Mouse (Mus musculus): Measurements from ENCODE around the gene Inpp5a.

The Inpp5a gene

DNA sequence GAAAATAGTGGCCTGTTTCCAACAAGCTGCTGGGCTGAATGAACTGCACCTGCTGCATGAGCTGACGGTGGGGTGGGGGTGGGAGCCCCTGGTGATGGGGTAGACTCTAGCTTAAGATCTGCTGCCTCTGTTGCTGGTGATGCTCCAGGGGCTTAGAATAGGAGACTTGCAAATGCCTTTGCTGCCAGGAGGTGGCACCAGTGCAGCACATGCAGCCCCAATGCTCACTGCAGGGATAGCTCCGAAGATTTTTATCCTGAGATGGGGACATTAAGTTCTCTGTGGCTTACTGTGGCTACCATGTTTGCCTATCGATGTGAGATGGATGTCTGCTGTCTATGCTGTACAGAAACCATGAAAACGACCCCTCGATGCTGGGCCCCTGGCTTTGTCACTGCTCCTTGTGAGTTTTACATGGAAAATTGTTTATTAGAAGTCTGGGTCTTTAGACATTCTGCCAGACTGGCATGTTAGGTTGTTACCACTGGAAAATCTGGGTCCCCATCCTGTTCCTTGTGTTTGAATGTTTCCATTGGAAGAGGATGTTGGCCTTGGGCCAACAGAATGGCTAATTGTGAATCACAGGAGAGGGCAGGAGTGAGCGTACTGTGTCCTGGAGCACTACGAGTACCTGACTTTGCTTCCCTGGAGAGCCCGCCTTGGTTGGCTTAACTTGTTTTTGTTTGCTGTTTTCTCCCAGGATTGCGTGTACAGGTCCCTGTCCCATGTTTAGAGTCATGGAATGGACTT, 95.5 kb downstream of the Inpp5a start:
- no peak for DNase-seq

DNA sequence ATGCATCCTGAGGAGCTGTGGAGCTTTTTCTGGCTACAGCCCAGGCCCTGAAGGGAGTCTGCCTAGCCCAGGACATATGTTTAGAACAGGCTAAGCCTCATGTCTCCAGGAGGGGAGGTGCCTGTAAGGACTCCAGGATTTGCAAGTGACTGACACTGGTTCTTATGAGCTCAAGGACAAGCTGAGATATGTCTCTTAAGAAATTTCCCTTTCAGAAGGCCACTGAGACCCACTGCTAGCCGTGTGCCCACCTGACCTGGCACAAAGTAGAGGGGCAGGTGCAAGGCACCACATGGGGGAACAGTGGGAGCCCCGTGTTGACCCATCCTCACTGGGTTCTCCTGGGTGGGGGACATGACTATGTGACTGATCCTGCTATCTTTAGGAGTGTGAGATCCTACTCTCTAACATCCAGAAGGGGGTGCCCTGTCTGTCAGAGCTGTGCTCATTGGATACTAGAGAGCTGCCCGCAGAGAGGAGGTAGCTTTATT, 100.9 kb downstream of the Inpp5a start:
- DNase-seq = no peak

DNA sequence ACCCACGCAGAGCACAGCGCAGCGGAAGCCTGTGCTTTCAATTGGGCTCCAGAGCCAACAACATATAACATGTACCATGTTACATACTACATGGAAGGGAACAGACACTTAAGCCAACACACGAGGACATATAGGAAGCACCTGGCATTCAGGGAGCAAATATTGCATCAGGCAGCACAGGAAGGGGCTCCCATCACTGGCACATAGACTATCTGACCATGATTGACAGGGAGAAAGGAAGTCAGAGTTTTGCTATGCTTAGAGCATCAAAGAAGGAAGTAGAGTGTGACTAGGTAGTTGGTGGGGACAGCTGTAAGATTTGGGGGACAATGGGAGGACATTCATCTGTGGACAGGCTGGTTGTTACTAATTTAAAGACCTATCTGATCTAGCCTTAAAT, 103.4 kb downstream of the Inpp5a start:
- no peak for DNase-seq

DNA sequence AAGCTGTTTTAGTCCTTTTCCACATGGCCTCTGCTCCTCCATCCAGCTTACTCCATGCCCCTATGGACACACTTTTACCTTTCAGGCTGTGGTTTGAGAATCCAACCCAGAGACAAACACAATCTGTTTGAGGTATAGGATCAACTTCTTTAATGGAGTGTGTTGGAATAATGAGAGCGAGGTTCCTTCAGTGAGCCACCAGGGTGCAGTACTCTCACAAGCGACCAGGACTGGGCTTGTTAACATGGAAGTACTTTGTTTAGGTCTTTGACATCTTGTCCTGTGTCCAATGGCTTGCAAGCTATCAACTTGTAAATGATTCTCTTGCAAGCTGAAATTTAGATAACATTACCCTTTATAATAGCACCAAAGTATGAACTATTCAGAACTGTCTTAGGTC, 104.0 kb downstream of the Inpp5a start:
- no peak for DNase-seq

DNA sequence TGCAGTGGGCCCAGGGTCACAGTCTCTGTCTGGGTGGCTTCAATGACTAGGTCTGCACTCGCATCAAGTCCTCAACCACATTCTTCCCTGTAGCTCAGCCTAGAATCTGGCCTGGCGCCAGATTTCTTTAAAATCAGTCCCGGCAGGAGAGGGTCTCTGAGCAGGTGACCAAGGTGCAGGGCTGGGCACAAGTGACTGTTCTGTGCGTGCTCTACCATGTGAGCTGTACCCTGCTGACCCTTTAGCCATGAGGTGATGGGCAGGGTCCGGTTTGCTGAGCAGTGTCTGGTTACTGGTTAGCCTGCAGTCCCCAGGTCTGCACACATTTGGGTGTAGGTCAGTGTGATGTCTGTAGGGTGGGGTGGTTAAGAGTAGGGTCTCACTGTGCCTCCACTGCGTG, 106.9 kb downstream of the Inpp5a start:
- DNase-seq = no peak

DNA sequence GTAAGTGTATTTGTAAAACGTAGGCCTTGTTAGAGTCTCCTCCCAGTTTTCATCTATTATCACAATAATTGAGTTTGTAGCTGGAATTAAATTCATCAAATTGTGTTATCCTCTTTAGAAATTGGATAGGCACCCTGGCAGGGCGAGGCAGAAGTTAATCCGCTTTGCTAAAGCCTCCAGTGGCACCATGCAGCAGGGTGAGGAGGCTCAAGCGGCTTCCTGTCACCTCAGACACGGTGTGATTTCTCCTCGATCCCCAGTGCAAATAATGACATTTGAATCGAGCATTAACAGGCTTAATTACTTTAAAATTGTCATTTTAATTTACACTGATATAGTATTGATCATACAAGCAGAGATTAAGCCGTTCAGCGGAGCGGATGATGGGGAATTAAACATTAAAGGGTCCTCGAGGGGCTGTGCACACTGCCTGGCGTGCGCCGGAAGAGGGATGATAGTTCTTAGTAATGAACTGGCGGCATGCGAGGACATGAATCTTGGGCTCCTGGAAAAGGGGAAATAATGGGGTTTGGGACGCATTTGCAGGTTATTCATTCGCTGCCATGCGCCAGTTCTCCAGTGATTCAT, 109.2 kb downstream of the Inpp5a start:
- no peak for DNase-seq

DNA sequence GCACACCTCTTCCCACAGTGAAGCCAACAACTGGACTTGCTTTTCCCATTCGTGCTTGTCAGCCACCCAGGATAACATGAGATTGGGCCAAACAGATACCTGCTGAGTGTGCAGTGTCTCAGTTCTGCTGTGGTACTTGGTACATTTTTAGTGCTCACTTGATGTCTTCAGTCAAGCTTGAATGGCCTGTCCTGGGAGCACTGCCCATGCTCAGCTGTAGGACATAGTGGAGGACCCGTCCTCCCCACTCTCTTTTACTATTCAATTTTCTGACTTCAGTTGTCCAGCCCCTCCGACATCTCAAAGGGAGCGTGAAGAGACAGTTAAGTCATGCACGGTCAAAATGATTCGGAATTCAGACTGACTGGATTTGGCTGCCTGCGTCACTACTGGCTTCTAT, 115.2 kb downstream of the Inpp5a start:
- DNase-seq = no peak

DNA sequence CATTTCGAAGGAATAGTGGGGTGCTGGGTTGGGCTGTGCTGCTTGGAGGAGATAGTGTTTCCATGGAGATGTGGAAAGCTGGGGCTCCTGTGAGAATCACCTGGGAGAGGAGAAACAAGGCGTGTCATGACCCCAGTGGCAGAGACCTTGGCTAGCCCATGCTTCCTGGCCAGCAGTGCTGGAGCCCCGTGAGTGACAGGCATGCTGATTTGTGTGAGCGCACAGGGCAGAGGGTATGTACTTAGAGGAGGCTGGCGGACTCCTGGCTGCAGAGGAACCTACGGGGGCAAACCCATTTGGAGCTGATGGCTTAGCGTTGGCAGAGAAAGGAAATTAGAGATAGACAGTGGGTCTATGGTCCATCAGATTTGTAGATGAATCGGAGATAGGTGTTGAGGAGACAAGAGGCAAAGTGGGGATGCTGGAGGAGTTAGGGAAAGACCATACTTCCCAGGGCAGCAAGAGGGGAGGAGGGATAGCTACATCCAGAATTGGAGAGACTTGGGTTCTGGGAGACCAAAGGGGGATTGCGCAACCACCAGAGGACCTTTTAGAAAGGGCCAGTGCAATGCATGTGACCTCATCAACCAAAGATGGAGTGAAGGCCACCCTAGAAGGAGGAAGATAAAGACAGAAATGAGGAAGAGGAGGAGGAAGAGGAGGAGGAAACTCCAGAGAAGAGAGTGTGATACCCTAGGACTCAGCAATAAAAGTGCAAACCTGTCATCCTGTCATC, 117.9 kb downstream of the Inpp5a start:
- DNase-seq = peak in 1 of 2 experiments; percentile 8

DNA sequence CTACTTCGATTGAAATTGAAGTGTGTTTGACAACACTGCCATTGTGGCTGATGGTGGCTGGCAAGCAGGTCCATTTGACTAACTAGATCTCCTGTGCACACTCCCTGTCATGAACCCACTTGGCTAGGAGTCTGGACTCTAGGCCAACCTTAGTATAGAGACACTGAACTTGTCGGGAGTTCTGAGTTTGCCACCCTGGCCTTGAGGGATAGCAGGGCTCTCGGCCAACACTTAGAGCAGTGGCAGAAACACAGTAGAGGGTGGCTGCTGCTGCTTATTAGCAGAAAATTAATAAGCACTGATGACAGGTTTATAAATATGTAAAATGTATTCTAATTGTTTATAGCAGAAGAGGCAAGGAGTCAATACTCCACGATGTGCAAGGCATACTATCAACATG, 120.0 kb downstream of the Inpp5a start:
- DNase-seq = no peak

DNA sequence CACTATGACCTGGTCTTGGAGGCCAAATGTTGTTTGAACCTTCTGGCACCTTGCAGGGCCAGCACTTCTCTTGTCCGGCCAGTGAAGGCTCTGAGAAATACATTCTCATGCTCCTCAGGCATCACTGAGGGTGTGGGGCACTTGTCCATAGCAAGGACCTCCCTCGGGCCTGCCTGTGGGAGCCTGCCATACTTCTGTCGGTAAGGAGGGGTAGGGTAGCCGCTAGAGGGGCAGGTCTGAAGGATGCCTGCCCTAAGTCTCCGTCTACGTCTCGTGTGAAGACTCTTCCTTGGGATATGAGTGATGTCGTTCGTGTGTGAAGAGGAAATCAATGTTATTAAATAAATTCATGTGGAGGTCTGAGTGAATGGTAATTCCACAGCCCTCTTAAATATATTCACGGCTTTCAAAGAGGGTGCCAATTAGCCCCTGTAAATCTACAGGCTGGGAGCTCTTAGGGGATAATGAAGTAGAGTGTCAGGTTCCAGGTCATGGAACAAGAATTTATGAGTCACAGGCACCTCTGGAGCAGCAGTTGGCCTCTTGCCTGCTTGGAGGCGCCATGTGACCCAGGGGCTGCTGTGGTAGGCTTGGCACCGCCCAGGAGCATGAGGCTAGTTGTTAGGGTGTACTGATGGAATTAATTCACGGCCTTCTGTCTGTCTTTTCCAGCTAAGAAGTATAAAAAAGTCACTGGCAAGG, 127.2 kb downstream of the Inpp5a start:
- peak; percentile 34 to 57 for DNase-seq

DNA sequence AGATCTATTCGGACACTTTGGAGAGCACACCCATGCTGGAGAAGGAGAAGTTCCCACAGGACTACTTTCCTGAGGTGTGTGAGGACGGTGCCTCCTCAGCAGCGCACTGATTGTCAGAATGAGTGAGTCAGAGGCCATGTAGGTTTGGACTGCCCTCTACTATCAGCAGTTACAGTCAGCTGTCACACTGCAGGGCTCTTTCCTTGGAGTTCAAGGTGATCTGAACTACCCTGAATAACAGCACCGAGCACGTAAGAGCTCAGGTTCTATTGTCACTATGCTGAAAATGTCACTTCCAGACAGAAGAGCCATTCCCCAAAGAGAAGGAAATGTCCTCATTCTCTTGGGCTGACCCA, 127.7 kb downstream of the Inpp5a start:
- DNase-seq = no peak

DNA sequence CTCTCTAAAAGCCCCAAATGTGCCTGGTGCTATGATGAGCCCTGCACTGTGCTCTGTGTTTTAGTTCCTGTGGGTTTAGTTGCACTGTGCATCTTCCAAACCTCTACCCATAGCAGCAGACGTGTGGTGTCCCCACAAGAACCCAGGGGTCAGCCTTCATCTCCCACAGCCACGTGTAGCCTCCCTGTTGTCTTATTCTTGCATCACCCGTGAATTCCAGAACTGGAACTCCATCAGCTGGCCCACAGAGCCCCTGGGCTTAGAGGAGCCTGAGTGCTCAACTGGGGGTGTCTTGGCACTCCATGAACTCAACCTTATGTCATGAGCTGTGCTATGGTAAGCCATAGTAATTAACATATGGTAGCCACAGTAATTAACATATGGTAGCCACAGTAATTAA, 129.4 kb downstream of the Inpp5a start:
- no peak for DNase-seq

DNA sequence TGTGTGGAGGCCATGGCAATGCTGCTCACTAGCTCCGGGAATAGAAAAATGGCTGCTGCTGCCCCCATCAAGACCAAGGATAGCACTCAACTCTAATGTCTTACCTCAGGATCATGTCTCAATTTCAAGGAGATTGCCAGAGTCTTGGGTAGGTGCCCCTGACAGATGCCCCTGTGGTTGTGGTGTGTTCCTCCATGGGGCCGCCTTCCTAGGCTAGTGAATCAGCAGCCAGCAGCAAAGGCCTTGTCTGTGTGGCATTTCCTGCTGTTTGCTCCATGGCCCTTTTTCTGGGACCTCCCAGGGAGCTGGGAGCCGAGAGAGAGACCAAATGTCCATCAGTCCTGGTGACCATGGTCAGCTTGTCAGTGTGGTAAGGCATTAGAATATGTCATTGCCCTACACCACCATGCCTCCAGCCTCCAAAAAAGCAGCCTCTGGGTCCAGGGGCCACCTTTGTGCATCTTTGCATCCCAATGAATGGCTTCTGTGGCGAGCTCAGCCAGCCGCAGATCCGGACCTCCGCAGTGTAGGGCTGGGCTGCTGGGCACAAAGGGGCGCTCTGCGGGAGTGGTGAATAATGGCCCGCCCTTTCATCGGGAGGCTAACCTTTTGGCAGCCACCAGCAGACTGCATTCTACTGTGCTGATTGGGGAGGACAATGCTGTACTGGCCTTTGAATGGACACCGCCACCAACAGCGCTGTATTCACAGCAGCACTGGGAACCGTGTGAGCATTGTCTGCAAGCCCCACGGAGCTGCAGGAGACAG, 139.6 kb downstream of the Inpp5a start:
- DNase-seq = no peak

DNA sequence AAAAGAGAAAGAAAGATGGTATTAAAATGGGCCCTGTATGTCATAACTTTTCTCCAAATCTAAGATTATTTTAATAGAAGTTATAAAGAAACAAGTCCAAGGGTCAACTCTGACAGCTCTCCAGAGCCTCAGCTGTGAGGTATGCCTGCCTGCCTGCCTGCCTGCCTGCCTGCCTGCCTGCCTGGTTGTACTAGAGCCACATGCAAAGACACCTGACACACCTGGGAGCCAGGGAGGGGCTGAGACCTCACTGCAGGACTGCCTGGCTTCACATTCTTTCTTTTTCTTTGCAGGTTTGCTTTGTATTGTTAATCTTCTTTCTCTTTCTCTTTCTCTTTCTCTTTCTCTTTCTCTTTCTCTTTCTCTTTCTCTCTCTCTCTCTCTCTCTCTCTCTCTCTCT, 140.3 kb downstream of the Inpp5a start:
- no peak for DNase-seq

DNA sequence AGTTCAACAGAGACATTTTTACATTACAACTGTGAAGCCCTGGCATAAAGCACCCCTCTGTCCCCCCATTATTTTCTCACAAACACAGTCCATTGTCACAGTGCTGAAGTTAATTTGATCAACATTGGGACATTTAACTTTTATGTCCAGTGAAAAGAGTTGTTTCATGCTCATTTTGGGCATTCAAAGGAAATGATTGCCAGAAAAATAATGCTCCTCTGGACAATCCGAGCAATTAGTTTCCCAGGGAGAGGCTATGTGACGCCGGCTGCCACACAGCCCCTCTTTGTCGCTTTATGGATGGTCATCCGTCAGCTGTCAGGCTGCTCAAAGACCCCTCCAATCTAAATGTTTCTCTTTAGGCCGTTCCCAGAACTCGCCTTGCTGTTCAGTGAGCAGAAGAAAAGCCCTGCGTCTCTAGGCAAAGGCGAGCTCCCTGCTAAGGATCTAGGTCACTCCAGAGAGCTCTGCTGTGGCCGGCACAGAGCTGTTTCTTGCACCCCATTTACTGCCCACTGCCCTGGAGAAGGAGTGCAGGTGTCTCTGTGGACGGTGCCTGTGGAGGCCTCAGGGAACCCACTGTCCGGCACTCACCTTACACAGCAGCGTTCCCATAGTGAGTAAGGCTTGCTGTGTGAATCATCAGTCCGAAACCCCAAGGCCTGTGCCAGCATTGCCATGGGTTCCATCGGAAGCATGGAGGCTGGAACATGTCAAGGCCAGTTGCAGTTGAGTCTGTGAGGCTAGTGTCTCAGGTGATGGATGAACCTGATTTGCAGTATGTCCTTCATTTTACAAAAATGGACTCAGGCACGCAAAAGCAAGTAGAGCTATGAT, 141.9 kb downstream of the Inpp5a start:
- DNase-seq = no peak

DNA sequence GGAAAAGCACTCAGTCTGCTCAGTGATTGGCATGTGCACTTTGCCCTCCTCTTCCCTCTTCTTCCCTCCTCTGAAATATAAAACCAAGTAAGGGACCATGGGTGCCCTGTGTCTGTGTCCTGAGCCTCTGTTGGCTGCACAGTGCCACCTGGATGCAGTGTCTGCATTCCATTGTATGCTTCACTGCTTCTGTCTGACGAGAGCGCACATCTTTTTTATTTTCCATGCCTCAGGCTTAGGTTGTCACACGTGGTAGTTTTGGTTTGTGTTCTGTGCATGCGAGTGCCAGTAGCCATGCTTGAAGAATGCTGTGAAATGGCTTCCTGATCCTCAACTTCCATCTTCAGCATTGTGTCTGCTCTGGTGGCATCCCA, 142.5 kb downstream of the Inpp5a start:
- no peak for DNase-seq

DNA sequence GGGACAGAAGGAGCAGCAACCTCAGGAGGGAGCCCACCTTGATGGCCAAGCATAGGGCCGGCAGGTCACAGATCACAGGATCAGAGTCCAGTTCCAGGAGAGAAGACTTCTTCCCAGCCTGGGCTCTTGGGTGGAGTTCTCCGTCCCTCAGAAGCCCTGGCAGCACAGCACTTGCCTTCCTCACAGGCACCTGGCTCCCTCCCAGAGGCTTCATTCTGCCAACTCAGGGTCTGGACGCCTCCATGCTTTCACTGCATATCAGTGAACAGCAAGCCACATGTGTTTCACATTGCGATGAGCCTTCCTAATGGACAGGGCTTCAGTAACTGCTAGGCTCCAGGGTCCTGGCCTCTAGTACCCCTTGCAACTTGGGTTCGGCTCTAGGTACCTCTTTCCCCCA, 147.4 kb downstream of the Inpp5a start:
- no peak for DNase-seq

DNA sequence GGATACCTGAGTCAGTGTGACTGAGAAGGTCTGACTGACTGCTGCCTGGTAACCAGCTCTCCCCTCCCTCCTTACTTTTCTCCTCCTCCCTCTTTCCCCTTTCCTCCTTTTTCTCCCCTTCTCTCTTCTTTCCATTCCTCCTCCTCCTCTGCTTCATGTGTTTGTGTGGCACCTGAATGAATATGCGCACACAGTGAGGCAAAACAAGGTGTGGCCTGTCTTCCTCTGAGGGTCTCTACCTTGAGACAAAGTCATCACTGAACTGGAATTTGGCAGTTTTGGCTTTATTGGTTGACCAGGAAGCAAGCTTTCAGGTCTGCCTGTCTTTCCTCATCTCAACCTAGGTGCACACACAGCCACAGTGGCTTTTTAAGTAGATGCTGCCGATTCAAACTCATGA, 147.9 kb downstream of the Inpp5a start:
- no peak for DNase-seq

DNA sequence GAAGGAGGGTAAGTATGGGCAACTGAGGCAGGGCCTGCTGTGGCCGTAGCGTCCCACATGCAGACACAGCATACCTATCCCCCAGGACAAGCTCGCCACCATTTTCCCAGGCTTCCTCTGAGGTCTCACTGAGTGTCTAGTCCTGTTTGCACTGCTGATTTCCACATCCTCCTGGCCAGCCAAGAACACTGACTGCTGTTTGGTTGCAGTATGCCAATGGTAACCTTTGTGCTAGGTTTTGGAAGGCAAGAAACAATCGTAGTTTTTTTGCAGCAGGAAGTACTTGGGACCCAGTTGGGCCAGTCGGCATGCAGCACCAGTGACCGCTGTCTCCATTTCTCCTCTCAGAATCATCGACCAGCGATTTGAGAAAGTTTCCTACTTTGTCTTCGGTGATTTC, 148.9 kb downstream of the Inpp5a start:
- no peak for DNase-seq

DNA sequence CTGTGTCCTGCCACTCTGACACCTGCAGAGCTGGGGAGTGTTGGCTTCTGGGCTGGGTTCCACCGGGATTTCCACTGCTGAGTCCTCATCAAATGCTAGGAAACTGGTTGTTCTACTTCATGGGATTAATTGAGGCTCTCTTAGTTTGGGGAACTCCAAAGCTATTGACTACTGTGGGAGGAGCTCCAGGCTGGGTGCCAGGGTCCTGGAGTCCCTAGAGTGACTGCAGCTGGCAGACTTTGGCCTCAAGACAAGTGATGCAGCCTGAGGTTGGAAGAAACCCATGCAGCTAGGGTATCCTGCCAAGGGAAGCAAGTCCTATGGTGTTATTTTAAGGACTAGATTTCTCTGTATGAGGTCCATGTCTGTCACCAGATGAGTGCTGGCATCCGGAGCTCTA, 149.6 kb downstream of the Inpp5a start:
- DNase-seq = peak; percentile 17 to 24

DNA sequence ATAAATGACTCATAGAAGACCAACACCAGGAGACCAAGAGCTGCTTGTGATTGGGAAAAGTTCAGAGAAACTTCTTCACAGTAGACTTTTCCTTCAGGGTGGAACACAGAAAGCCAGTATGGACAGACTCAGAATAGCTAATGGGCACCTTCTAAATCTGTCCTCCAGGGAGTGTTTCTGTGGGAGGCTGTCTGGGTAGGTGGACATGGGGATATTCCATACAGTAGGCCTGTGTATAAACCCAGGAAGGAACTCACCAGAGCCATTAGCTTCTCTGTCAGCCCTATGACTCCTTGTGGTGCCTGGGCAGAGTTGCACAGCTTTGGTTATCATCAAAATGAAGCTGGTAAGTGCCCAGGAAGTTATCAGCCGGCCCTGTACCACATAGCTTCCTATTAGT, 151.7 kb downstream of the Inpp5a start:
- no peak for DNase-seq

DNA sequence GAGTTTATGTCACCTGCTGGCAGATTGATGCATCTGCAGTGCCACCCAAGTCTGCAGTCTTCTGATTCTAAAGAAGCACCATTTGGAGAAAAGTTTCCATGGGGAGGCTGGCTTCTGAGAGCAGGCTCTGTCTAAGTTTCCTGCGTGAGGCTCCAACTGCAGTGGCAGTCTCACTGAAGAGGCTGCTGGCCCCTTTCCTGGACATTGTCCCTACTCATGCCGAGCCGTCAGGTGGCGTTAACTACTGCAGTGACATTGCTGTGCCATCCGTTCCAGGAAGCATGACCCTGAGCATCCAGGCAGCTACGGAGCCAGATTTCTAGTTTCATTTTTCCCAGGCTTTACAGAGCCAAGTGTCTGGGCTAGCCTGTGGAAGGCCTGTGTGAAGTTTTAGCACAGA, 152.5 kb downstream of the Inpp5a start:
- DNase-seq = no peak
